Mouse (Mus musculus): ENCODE data around the gene Txnip.

DNA sequence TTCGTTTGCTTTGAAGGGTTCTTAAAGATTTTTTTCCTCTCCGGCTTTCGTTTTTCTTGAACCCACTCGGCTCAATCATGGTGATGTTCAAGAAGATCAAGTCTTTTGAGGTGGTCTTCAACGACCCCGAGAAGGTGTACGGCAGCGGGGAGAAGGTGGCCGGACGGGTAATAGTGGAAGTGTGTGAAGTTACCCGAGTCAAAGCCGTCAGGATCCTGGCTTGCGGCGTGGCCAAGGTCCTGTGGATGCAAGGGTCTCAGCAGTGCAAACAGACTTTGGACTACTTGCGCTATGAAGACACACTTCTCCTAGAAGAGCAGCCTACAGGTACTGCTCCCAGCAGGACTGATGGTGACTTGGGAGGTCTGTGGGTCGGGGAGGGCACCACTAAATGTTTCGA is 402 bp downstream of the Txnip start:
- TF ChIP-seq POLR2A (IDR thresholded peaks at IDR 0.05; ENCODE audit: control insufficient read depth, low read depth, low read length) (no peak; the same call in 1 of the 2 replicates), CTCF (IDR thresholded peaks at IDR 0.05; ENCODE audit: control insufficient read depth, insufficient read depth, insufficient replicate concordance, low read depth, low read length) (no peak)
